Mouse (Mus musculus) liver, embryonic 11.5 days (tissue): Measurements from ENCODE around the gene Pgap3. TPM values are rescaled to one million over a fixed set of nuclear protein-coding genes. Genes with fewer than 3 reads are reported as not detected.

Experiments used
- ATAC-seq: fragments of 200-750 bp; cut with Nextera tagmentation; replicated peaks from 2 replicates; pipeline ENCODE4 v1.8.0; 2017; ENCODE audit warnings: moderate number of reproducible peaks, mild to moderate bottlenecking, moderate TSS enrichment, moderate library complexity; ENCODE audit not compliant: low FRiP score
- DNase-seq: peaks from one replicate; pipeline ENCODE4 v3.0.0-alpha.2; 2017; ENCODE audit warnings: low spot score
- H3K27ac ChIP-seq: fragments of 300-500 bp; sonication (generic); 2 replicates; pipeline ENCODE4 v1.5.1; 2014; ENCODE audit warnings: mild to moderate bottlenecking, low read depth, low read length, control low read depth
- H3K27me3 ChIP-seq: fragments of 300-500 bp; sonication (generic); replicated peaks from 2 replicates; pipeline ENCODE4 v1.6.1; 2014; ENCODE audit warnings: low read length, mixed read lengths; ENCODE audit not compliant: control insufficient read depth, insufficient read depth
- H3K36me3 ChIP-seq: fragments of 300-500 bp; sonication (generic); 2 replicates; pipeline ENCODE4 v1.6.1; 2014; ENCODE audit warnings: mild to moderate bottlenecking, low read length, moderate library complexity, mixed read lengths; ENCODE audit not compliant: control insufficient read depth, insufficient read depth
- H3K4me1 ChIP-seq: fragments of 300-500 bp; sonication (generic); replicated peaks from 2 replicates; pipeline ENCODE4 v1.6.1; 2014; ENCODE audit warnings: low read length, mixed read lengths; ENCODE audit not compliant: control insufficient read depth, insufficient read depth
- H3K4me2 ChIP-seq: fragments of 300-500 bp; sonication (generic); 2 replicates; pipeline ENCODE4 v1.6.1; 2014; ENCODE audit warnings: mild to moderate bottlenecking, control low read depth, moderate library complexity
- H3K4me3 ChIP-seq: fragments of 300-500 bp; sonication (generic); 2 replicates; pipeline ENCODE4 v1.5.1; 2014; ENCODE audit warnings: low read depth, low read length, control low read depth
- H3K9ac ChIP-seq: fragments of 300-500 bp; sonication (generic); 2 replicates; pipeline ENCODE4 v1.6.1; 2014; ENCODE audit warnings: low read depth, low read length, control low read depth
- H3K9me3 ChIP-seq: fragments of 300-500 bp; sonication (generic); 2 replicates; pipeline ENCODE4 v1.6.1; 2016; ENCODE audit warnings: low read length, inconsistent platforms, mixed read lengths; ENCODE audit not compliant: control insufficient read depth
- WGBS: fragments of 180-500 bp; shearing (Covaris S2); extraction: QIAGEN DNeasy Blood & Tissue Kit; methylation state at CpG from one replicate; pipeline ENCODE4 v1.1.7; 2014; 5-methylcytosine and 5-hydroxymethylcytosine counted together
- polyA plus RNA-seq: library from polyadenylated mRNA; unstranded; fragments of >200 nt; fragmentation: Nextera tagmentation; extraction: Ambion mirVana; gene quantifications from 2 replicates; pipeline ENCODE4 v1.2.1, GENCODE M21; 2014

The Pgap3 gene
- polyA plus RNA-seq, 1 experiment from 2014 or later = 6.4 TPM

- Histone ChIP-seq H3K9ac (peak overlapping the region; percentile 83), H3K36me3 (no peaks in the 10 kb centered on the region), H3K4me2 (peak overlapping the region; percentile 82), H3K9me3 (no peaks in the 10 kb centered on the region), H3K4me1 (peaks cover 4% of the 10 kb centered on the region; the same call in 1 of the 2 replicates), H3K27me3 (no peaks in the 10 kb centered on the region; the same call in 1 of the 2 replicates), H3K4me3 (peak overlapping the region; percentile 76), H3K27ac (no peak overlapping the region; the same call in 1 of the 2 replicates)
- ATAC-seq = no peak
- DNase-seq = no peak
- 54% methylated on average over 3 of the region's 3 CpGs for WGBS
These were observed 526 bp upstream of the Pgap3 start for GRCm38 (mm10) chr11:98400816-98401215.

- ATAC-seq = no peak
- DNase-seq = no peak
- H3K27ac ChIP-seq = no peak overlapping the region
- H3K9me3 ChIP-seq = no peaks in the 10 kb centered on the region
- no peak overlapping the region for H3K9ac ChIP-seq
- no peak overlapping the region for H3K4me2 ChIP-seq
- H3K36me3 ChIP-seq = no peaks in the 10 kb centered on the region
- no peak overlapping the region for H3K4me3 ChIP-seq
- H3K4me1 ChIP-seq = peaks cover 27% of the 10 kb centered on the region
- WGBS = 88% methylated on average over 7 of the region's 7 CpGs
- no peaks in the 10 kb centered on the region for H3K27me3 ChIP-seq
These were observed 2.3 kb downstream of the Pgap3 start for GRCm38 (mm10) chr11:98397946-98398345.

- H3K27me3 ChIP-seq = peaks cover 13% of the 10 kb centered on the region
- no peak overlapping the region for H3K4me2 ChIP-seq
These were observed 5.2 kb downstream of the Pgap3 start for GRCm38 (mm10) chr11:98395041-98395440.

GRCm38 (mm10) chr11:98394301-98394700, 6.0 kb downstream of the Pgap3 start:
- 59% methylated on average over 6 of the region's 6 CpGs for WGBS
- no peaks in the 10 kb centered on the region for H3K9me3 ChIP-seq
- DNase-seq (no peak), ATAC-seq (no peak)
- H3K36me3 ChIP-seq = no peaks in the 10 kb centered on the region
- no peak overlapping the region for H3K4me3 ChIP-seq
- H3K9ac ChIP-seq = no peak overlapping the region
- no peak overlapping the region for H3K4me2 ChIP-seq
- H3K4me1 ChIP-seq = peaks cover 35% of the 10 kb centered on the region
- peak overlapping the region; percentile 62; the same call in 1 of the 2 replicates for H3K27ac ChIP-seq
- peaks cover 14% of the 10 kb centered on the region for H3K27me3 ChIP-seq

More at GRCm38 (mm10) chr11:98395041-98395440, 5.2 kb downstream of the Pgap3 start:
- no peak for DNase-seq
- ATAC-seq = peak; percentile 32; the same call in 1 of the 2 replicates
- Histone ChIP-seq H3K4me1 (peaks cover 39% of the 10 kb centered on the region), H3K9ac (no peak overlapping the region), H3K36me3 (no peaks in the 10 kb centered on the region), H3K4me3 (no peak overlapping the region), H3K9me3 (no peaks in the 10 kb centered on the region), H3K27ac (peak overlapping the region; percentile 59; the same call in 1 of the 2 replicates)
- 43% methylated on average over 4 of the region's 4 CpGs for WGBS

- 31% methylated on average over 6 of the region's 6 CpGs for WGBS
- peak overlapping the region; percentile 54 for H3K9ac ChIP-seq
- peak overlapping the region; percentile 47 for H3K4me2 ChIP-seq
- H3K36me3 ChIP-seq = no peaks in the 10 kb centered on the region
- peaks cover 19% of the 10 kb centered on the region for H3K27me3 ChIP-seq
- no peaks in the 10 kb centered on the region for H3K9me3 ChIP-seq
- peak overlapping the region; percentile 62 for H3K27ac ChIP-seq
- DNase-seq = no peak
- H3K4me3 ChIP-seq = no peak overlapping the region
- peaks cover 37% of the 10 kb centered on the region for H3K4me1 ChIP-seq
- ATAC-seq = peak; percentile 65
These were observed 7.0 kb downstream of the Pgap3 start for GRCm38 (mm10) chr11:98393317-98393716.

GRCm38 (mm10) chr11:98392645-98393044, 7.6 kb downstream of the Pgap3 start:
- H3K9ac ChIP-seq = no peak overlapping the region
- peak overlapping the region; percentile 47 for H3K4me2 ChIP-seq
- no peak overlapping the region for H3K4me3 ChIP-seq
- H3K27ac ChIP-seq = peak overlapping the region; percentile 62
- ATAC-seq (peak; percentile 81), DNase-seq (no peak)
- WGBS = 27% methylated on average over 4 of the region's 4 CpGs
- no peaks in the 10 kb centered on the region for H3K36me3 ChIP-seq
- H3K9me3 ChIP-seq = no peaks in the 10 kb centered on the region
- H3K4me1 ChIP-seq = peaks cover 37% of the 10 kb centered on the region
- peaks cover 25% of the 10 kb centered on the region for H3K27me3 ChIP-seq

- Histone ChIP-seq H3K4me3 (no peak overlapping the region), H3K27me3 (peaks cover 31% of the 10 kb centered on the region), H3K36me3 (no peaks in the 10 kb centered on the region), H3K9ac (no peak overlapping the region), H3K27ac (no peak overlapping the region), H3K4me1 (peaks cover 37% of the 10 kb centered on the region), H3K4me2 (no peak overlapping the region), H3K9me3 (no peaks in the 10 kb centered on the region)
- WGBS = 35% methylated on average over 7 of the region's 8 CpGs
- ATAC-seq (no peak), DNase-seq (no peak)
These were observed 8.3 kb downstream of the Pgap3 start for GRCm38 (mm10) chr11:98392034-98392433.

- WGBS = 67% methylated on average over 12 of the region's 12 CpGs
- DNase-seq (no peak), ATAC-seq (no peak)
- Histone ChIP-seq H3K9ac (no peak overlapping the region), H3K9me3 (no peaks in the 10 kb centered on the region), H3K36me3 (no peaks in the 10 kb centered on the region), H3K4me2 (no peak overlapping the region), H3K4me3 (no peak overlapping the region), H3K27me3 (peaks cover 50% of the 10 kb centered on the region), H3K4me1 (peaks cover 36% of the 10 kb centered on the region), H3K27ac (no peak overlapping the region)
These were observed 10.1 kb downstream of the Pgap3 start for GRCm38 (mm10) chr11:98390141-98390540.

- H3K9me3 ChIP-seq = no peaks in the 10 kb centered on the region
- H3K36me3 ChIP-seq = no peaks in the 10 kb centered on the region
- no peak overlapping the region for H3K27ac ChIP-seq
- WGBS = 21% methylated on average over 9 of the region's 9 CpGs
- no peak for DNase-seq
- H3K4me1 ChIP-seq = peaks cover 28% of the 10 kb centered on the region
- no peak overlapping the region for H3K4me3 ChIP-seq
- H3K9ac ChIP-seq = no peak overlapping the region
- H3K27me3 ChIP-seq = peaks cover 59% of the 10 kb centered on the region
- no peak overlapping the region for H3K4me2 ChIP-seq
- no peak for ATAC-seq
These were observed 11.0 kb downstream of the Pgap3 start for GRCm38 (mm10) chr11:98389221-98389780.
